Mouse (Mus musculus) ES-Bruce4 (cell line): Measurements from ENCODE around the gene Mrpl58. TPM values are rescaled to one million over a fixed set of nuclear protein-coding genes. Genes with fewer than 3 reads are reported as not detected.
A peak's percentile ranks its signal among the peaks of the same experiment; 100 is the strongest.

ENCODE experiments used
- H3K27ac ChIP-seq: 2 replicates; pipeline ENCODE4 v1.5.1; 2012; ENCODE audit warnings: low read length, inconsistent platforms; ENCODE audit not compliant: insufficient read depth
- H3K27me3 ChIP-seq: 2 replicates; pipeline ENCODE4 v1.6.1; 2012; ENCODE audit warnings: mild to moderate bottlenecking, low read length, inconsistent platforms; ENCODE audit not compliant: control insufficient read depth, poor library complexity, insufficient read depth, severe bottlenecking
- H3K36me3 ChIP-seq: 2 replicates; pipeline ENCODE4 v1.6.1; 2012; ENCODE audit warnings: inconsistent platforms, mild to moderate bottlenecking, low read length, moderate library complexity; ENCODE audit not compliant: control insufficient read depth, poor library complexity, insufficient read depth, severe bottlenecking
- H3K4me1 ChIP-seq: one replicate; pipeline ENCODE4 v1.8.1; 2011; ENCODE audit warnings: low read length; ENCODE audit not compliant: control insufficient read depth, insufficient read depth
- H3K4me3 ChIP-seq: 2 replicates; pipeline ENCODE4 v1.5.1; 2011; ENCODE audit warnings: low read depth, mild to moderate bottlenecking, low read length
- H3K9ac ChIP-seq: 2 replicates; pipeline ENCODE4 v1.6.1; 2012; ENCODE audit warnings: low read depth, mild to moderate bottlenecking, inconsistent platforms; ENCODE audit not compliant: poor library complexity, severe bottlenecking
- H3K9me3 ChIP-seq: replicated peaks from 2 replicates; pipeline ENCODE4 v1.6.1; 2012; ENCODE audit warnings: mild to moderate bottlenecking, low read length, inconsistent platforms; ENCODE audit not compliant: control insufficient read depth, poor library complexity, insufficient read depth, severe bottlenecking
- CTCF ChIP-seq: IDR thresholded peaks from one replicate; pipeline ENCODE4 v1.8.1; 2011; ENCODE audit warnings: low read depth, low read length
- EP300 ChIP-seq: IDR thresholded peaks from 2 replicates; pipeline ENCODE4 v1.6.1; 2011; ENCODE audit warnings: low read depth, low read length; ENCODE audit not compliant: insufficient read depth
- POLR2A ChIP-seq: IDR thresholded peaks from one replicate; pipeline ENCODE4 v1.8.1; 2011; ENCODE audit warnings: low read length; ENCODE audit not compliant: insufficient read depth
- polyA plus RNA-seq: library from polyadenylated mRNA; stranded (reverse); fragments of >200 nt; gene quantifications from 2 replicates; pipeline ENCODE4 v1.2.4, GENCODE M21; 2011; ENCODE audit warnings: low read depth; ENCODE audit not compliant: missing spikeins, insufficient read depth, insufficient read length

Mrpl58 gene
- polyA plus RNA-seq, 1 experiment = 60.6 TPM

- TF ChIP-seq EP300 = no peak
- TF ChIP-seq POLR2A = no peak
- TF ChIP-seq CTCF = no peak
- Histone ChIP-seq H3K4me1 (no peaks in the 10 kb centered on the region), H3K27ac (no peak overlapping the region), H3K9me3 (no peaks in the 10 kb centered on the region), H3K9ac (0 out of 2 replicates have a peak overlapping the region, but pooled peaks have one; percentile 23), H3K36me3 (peaks cover 2% of the 10 kb centered on the region; the same call in 1 of the 2 replicates), H3K27me3 (no peaks in the 10 kb centered on the region), H3K4me3 (0 out of 2 replicates have a peak overlapping the region, but pooled peaks have one; percentile 11)
These were observed 18.4 kb downstream of the Mrpl58 start for GRCm38 (mm10) chr11:115421972-115422371.

- Histone ChIP-seq H3K4me3 (no peak overlapping the region), H3K36me3 (no peaks in the 10 kb centered on the region), H3K9ac (no peak overlapping the region), H3K9me3 (no peaks in the 10 kb centered on the region), H3K27ac (no peak overlapping the region), H3K27me3 (no peaks in the 10 kb centered on the region), H3K4me1 (peaks cover 1% of the 10 kb centered on the region)
- no peak for TF ChIP-seq CTCF
- TF ChIP-seq EP300 = no peak
- TF ChIP-seq POLR2A = no peak
These were observed 19.5 kb downstream of the Mrpl58 start for GRCm38 (mm10) chr11:115423091-115423490.

- Histone ChIP-seq H3K36me3 (no peaks in the 10 kb centered on the region; the same call in 1 of the 2 replicates), H3K27ac (no peak overlapping the region), H3K4me3 (no peak overlapping the region), H3K9me3 (no peaks in the 10 kb centered on the region), H3K27me3 (no peaks in the 10 kb centered on the region), H3K9ac (no peak overlapping the region), H3K4me1 (peaks cover 2% of the 10 kb centered on the region)
- no peak for TF ChIP-seq CTCF
- no peak for TF ChIP-seq POLR2A
- TF ChIP-seq EP300 = no peak
These were observed 21.1 kb downstream of the Mrpl58 start for GRCm38 (mm10) chr11:115424666-115425065.

GRCm38 (mm10) chr11:115425671-115426070, 22.1 kb downstream of the Mrpl58 start:
- Histone ChIP-seq H3K36me3 (peaks cover 2% of the 10 kb centered on the region), H3K27me3 (no peaks in the 10 kb centered on the region), H3K9me3 (no peaks in the 10 kb centered on the region), H3K4me3 (no peak overlapping the region), H3K27ac (no peak overlapping the region), H3K4me1 (peaks cover 2% of the 10 kb centered on the region), H3K9ac (no peak overlapping the region)
- TF ChIP-seq EP300 (no peak), CTCF (no peak), POLR2A (no peak)

- Histone ChIP-seq H3K27ac (0 out of 2 replicates have a peak overlapping the region, but pooled peaks have one; percentile 16), H3K4me3 (peak overlapping the region; percentile 34), H3K27me3 (no peaks in the 10 kb centered on the region), H3K9ac (peak overlapping the region; percentile 23; the same call in 1 of the 2 replicates), H3K4me1 (peaks cover 2% of the 10 kb centered on the region), H3K9me3 (no peaks in the 10 kb centered on the region), H3K36me3 (peaks cover 5% of the 10 kb centered on the region)
- no peak; the same call in 1 of the 2 replicates for TF ChIP-seq EP300
- TF ChIP-seq POLR2A = no peak
- peak; percentile 78 for TF ChIP-seq CTCF
These were observed 24.2 kb downstream of the Mrpl58 start for GRCm38 (mm10) chr11:115427482-115428331.

- Histone ChIP-seq H3K27ac (no peak overlapping the region), H3K4me3 (no peak overlapping the region), H3K27me3 (no peaks in the 10 kb centered on the region), H3K9ac (no peak overlapping the region), H3K9me3 (no peaks in the 10 kb centered on the region), H3K36me3 (peaks cover 5% of the 10 kb centered on the region), H3K4me1 (peaks cover 2% of the 10 kb centered on the region)
- TF ChIP-seq EP300 = no peak
- TF ChIP-seq CTCF = no peak
These were observed 25.8 kb downstream of the Mrpl58 start for GRCm38 (mm10) chr11:115429307-115429706.
